Mouse (Mus musculus): ENCODE data around the gene Mapkap1.

- TF ChIP-seq TAL1 (IDR thresholded peaks at IDR 0.05; ENCODE audit: low read length) (no peak), GATA1 (IDR thresholded peaks at IDR 0.05; ENCODE audit: low read length) (no peak)
Measured at GRCm38 (mm10) chr2:34544646-34545395, 138.2 kb downstream of the Mapkap1 start.
